20 mouse cellular contexts compared by ENCODE assay signal in genomic region chr8:35276460-35276859, GRCm38 (mm10).
A peak's percentile ranks its signal among the peaks of the same experiment; 100 is the strongest.
DNase-seq lines count a peak whose midpoint lies in the region; ATAC-seq and TF ChIP-seq lines count a peak whose summit lies in the region.
"Had no signal": no experiment of that assay in that cellular context is flagged by ENCODE, and none has a peak within 500 bp of the region (broad histone marks: within the 10 kb centered on the region; RNA-seq: fewer than 3 reads in every experiment).

No protein-coding gene starts in this region.

- H3K36me3 ChIP-seq in embryonic facial prominence, embryonic 14.5 days (ENCODE audit: control insufficient read depth, insufficient read depth, low read length): no peaks in the 10 kb centered on the region
- H3K36me3 ChIP-seq in embryonic facial prominence, embryonic 10.5 days (replicated peaks): no peaks in the 10 kb centered on the region
- H3K36me3 ChIP-seq in thymus, adult 2 months (ENCODE audit: control insufficient read depth, insufficient read depth, low read length): no peaks in the 10 kb centered on the region
- H3K36me3 ChIP-seq in forebrain, embryonic 14.5 days (ENCODE audit: control insufficient read depth, insufficient read depth, low read length): no peaks in the 10 kb centered on the region
- H3K36me3 ChIP-seq in midbrain, embryonic 16.5 days (ENCODE audit: control insufficient read depth, insufficient read depth, low read length): no peaks in the 10 kb centered on the region
- H3K36me3 ChIP-seq: G1E; hindbrain, embryonic 10.5 days; intestine, embryonic 15.5 days had no signal

- ATAC-seq in embryonic facial prominence, embryonic 14.5 days (ENCODE audit: low read depth): 0 out of 2 replicates have a peak, but pooled peaks have one; percentile 22
- ATAC-seq in forebrain, embryonic 14.5 days: peak; percentile 76
- ATAC-seq in midbrain, embryonic 16.5 days: no peak
- ATAC-seq: CD4-positive, CD25-positive, alpha-beta regulatory T cell, adult 4 months; intestine, embryonic 15.5 days had no signal

- no peak overlapping the region for H3K4me3 ChIP-seq in embryonic facial prominence, embryonic 14.5 days (ENCODE audit: low read depth, low read length)
- no peak overlapping the region for H3K4me3 ChIP-seq in embryonic facial prominence, embryonic 10.5 days
- no peak overlapping the region for H3K4me3 ChIP-seq in thymus, adult 2 months (ENCODE audit: control insufficient read depth, insufficient read depth, low read length)
- no peak overlapping the region for H3K4me3 ChIP-seq in forebrain, embryonic 14.5 days (ENCODE audit: low read depth, low read length)
- no peak overlapping the region for H3K4me3 ChIP-seq in midbrain, embryonic 16.5 days (ENCODE audit: low read depth, low read length)
- H3K4me3 ChIP-seq: heart, adult 2 months; hindbrain, embryonic 10.5 days; intestine, embryonic 15.5 days had no signal

- no peak for TF ChIP-seq POLR2A in thymus, adult 2 months (IDR thresholded peaks at IDR 0.05; ENCODE audit: control insufficient read depth, extremely low read depth, insufficient read depth, low read length, poor library complexity)

- no peak for TF ChIP-seq CTCF in thymus, adult 2 months (IDR thresholded peaks at IDR 0.05; ENCODE audit: borderline replicate concordance, control insufficient read depth, extremely low read depth, insufficient read depth, low read length, poor library complexity)

- H3K27ac ChIP-seq in embryonic facial prominence, embryonic 14.5 days (replicated peaks; ENCODE audit: low read depth, low read length): no peak overlapping the region
- no peak overlapping the region for H3K27ac ChIP-seq in embryonic facial prominence, embryonic 10.5 days (replicated peaks)
- peak overlapping the region; percentile 12; the same call in 1 of the 2 replicates for H3K27ac ChIP-seq in thymus, adult 2 months (ENCODE audit: control insufficient read depth, insufficient read depth, low read length)
- peak overlapping the region; percentile 58 for H3K27ac ChIP-seq in forebrain, embryonic 14.5 days (ENCODE audit: low read depth, low read length)
- H3K27ac ChIP-seq in midbrain, embryonic 16.5 days (ENCODE audit: low read length): no peak overlapping the region
- H3K27ac ChIP-seq: heart, adult 2 months; hindbrain, embryonic 10.5 days; hindbrain, embryonic 14.5 days; intestine, embryonic 15.5 days had no signal

- no peak overlapping the region for H3K9ac ChIP-seq in embryonic facial prominence, embryonic 14.5 days (ENCODE audit: low read depth, low read length)
- no peak overlapping the region for H3K9ac ChIP-seq in forebrain, embryonic 14.5 days (ENCODE audit: low read length)
- no peak overlapping the region for H3K9ac ChIP-seq in midbrain, embryonic 16.5 days (ENCODE audit: low read depth, low read length)
- H3K9ac ChIP-seq: hindbrain, embryonic 14.5 days; intestine, embryonic 15.5 days had no signal

- 65% methylated on average over 7 of the region's 7 CpGs for WGBS in embryonic facial prominence, embryonic 14.5 days
- 75% methylated on average over 7 of the region's 7 CpGs for WGBS in embryonic facial prominence, embryonic 10.5 days
- 96% methylated on average over 7 of the region's 7 CpGs for WGBS in thymus, adult 2 months
- 22% methylated on average over 7 of the region's 7 CpGs for WGBS in forebrain, embryonic 14.5 days
- WGBS in midbrain, embryonic 16.5 days: 71% methylated on average over 7 of the region's 7 CpGs

- H3K4me2 ChIP-seq in embryonic facial prominence, embryonic 14.5 days (ENCODE audit: low read depth, low read length): no peak overlapping the region
- no peak overlapping the region for H3K4me2 ChIP-seq in forebrain, embryonic 14.5 days (ENCODE audit: low read length)
- no peak overlapping the region for H3K4me2 ChIP-seq in midbrain, embryonic 16.5 days (ENCODE audit: low read length)
- H3K4me2 ChIP-seq: heart, embryonic 11.5 days; hindbrain, embryonic 14.5 days; intestine, embryonic 15.5 days had no signal

- no peaks in the 10 kb centered on the region for H3K4me1 ChIP-seq in embryonic facial prominence, embryonic 14.5 days (ENCODE audit: control insufficient read depth, insufficient read depth, low read length)
- H3K4me1 ChIP-seq in embryonic facial prominence, embryonic 10.5 days: peaks cover 7% of the 10 kb centered on the region
- H3K4me1 ChIP-seq in thymus, adult 2 months (replicated peaks; ENCODE audit: control insufficient read depth, insufficient read depth, low read length): peaks cover 13% of the 10 kb centered on the region
- peaks cover 5% of the 10 kb centered on the region; the same call in 1 of the 2 replicates for H3K4me1 ChIP-seq in forebrain, embryonic 14.5 days (ENCODE audit: control insufficient read depth, insufficient read depth, low read length)
- no peaks in the 10 kb centered on the region; the same call in 1 of the 2 replicates for H3K4me1 ChIP-seq in midbrain, embryonic 16.5 days (ENCODE audit: control insufficient read depth, insufficient read depth, low read length)
- H3K4me1 ChIP-seq: hindbrain, embryonic 10.5 days; intestine, embryonic 15.5 days had no signal

- no peaks in the 10 kb centered on the region for H3K9me3 ChIP-seq in embryonic facial prominence, embryonic 14.5 days (ENCODE audit: control insufficient read depth, low read length)
- H3K9me3 ChIP-seq in embryonic facial prominence, embryonic 10.5 days: no peaks in the 10 kb centered on the region
- no peaks in the 10 kb centered on the region for H3K9me3 ChIP-seq in forebrain, embryonic 14.5 days (replicated peaks; ENCODE audit: control insufficient read depth, low read length)
- H3K9me3 ChIP-seq in midbrain, embryonic 16.5 days (replicated peaks; ENCODE audit: control insufficient read depth, low read length, poor library complexity, severe bottlenecking): no peaks in the 10 kb centered on the region
- H3K9me3 ChIP-seq: hindbrain, embryonic 10.5 days; intestine, embryonic 15.5 days had no signal

- peak; percentile 21 for DNase-seq in embryonic facial prominence, embryonic 14.5 days (ENCODE audit: low spot score)
- DNase-seq in embryonic facial prominence, embryonic 10.5 days (ENCODE audit: low spot score): no peak
- no peak for DNase-seq in thymus, adult 2 months
- DNase-seq in thymus, postnatal 4 days: no peak
- DNase-seq in forebrain, embryonic 14.5 days (ENCODE audit: low spot score): peak; percentile 54
- no peak for DNase-seq in left cerebral cortex, adult 9 months (ENCODE audit: low spot score in 2 of 2)
- DNase-seq in right cerebral cortex, adult 18-20 months: no peak
- DNase-seq: adrenal gland, postnatal 10 days; B cell, adult 2 months; cerebellum, adult 2 months; cerebellum, postnatal 10 days; gastrocnemius, postnatal 14 days; heart, adult 2 months had no signal

- no peaks in the 10 kb centered on the region for H3K27me3 ChIP-seq in embryonic facial prominence, embryonic 14.5 days (replicated peaks; ENCODE audit: control insufficient read depth, insufficient read depth, low read length)
- no peaks in the 10 kb centered on the region for H3K27me3 ChIP-seq in embryonic facial prominence, embryonic 10.5 days (replicated peaks; ENCODE audit: low read depth, poor library complexity, severe bottlenecking)
- no peaks in the 10 kb centered on the region for H3K27me3 ChIP-seq in thymus, adult 2 months (ENCODE audit: control insufficient read depth, insufficient read depth, low read length)
- no peaks in the 10 kb centered on the region for H3K27me3 ChIP-seq in forebrain, embryonic 14.5 days (replicated peaks; ENCODE audit: control insufficient read depth, insufficient read depth, low read length)
- no peaks in the 10 kb centered on the region for H3K27me3 ChIP-seq in midbrain, embryonic 16.5 days (ENCODE audit: control insufficient read depth, insufficient read depth, low read depth, low read length)
- H3K27me3 ChIP-seq: intestine, embryonic 15.5 days had no signal

Comparison
In these comparisons a context has a peak if more than half of its experiments do, and no peak if none do; other contexts are left out.
1. DNase-seq: peak in embryonic facial prominence, embryonic 14.5 days (single experiment) and forebrain, embryonic 14.5 days (single experiment); none in embryonic facial prominence, embryonic 10.5 days (single experiment), thymus, adult 2 months (single experiment), thymus, postnatal 4 days (single experiment), left cerebral cortex, adult 9 months (0 of 2) and right cerebral cortex, adult 18-20 months (single experiment).
2. H3K27ac ChIP-seq: peak in thymus, adult 2 months (single experiment) and forebrain, embryonic 14.5 days (single experiment); none in embryonic facial prominence, embryonic 14.5 days (single experiment), embryonic facial prominence, embryonic 10.5 days (single experiment) and midbrain, embryonic 16.5 days (single experiment).